Mouse (Mus musculus): ENCODE data around the gene Helt. TPM values are rescaled to one million over a fixed set of nuclear protein-coding genes. Genes with fewer than 3 reads are reported as not detected.
"Not testable (repeated sequence)": the region's sequence is repeated elsewhere in the genome, so short reads cannot be mapped to it uniquely, and the experiment has no call there.

Helt gene
- polyA plus RNA-seq, 1 experiment from 2014 or later, result not detected

DNA sequence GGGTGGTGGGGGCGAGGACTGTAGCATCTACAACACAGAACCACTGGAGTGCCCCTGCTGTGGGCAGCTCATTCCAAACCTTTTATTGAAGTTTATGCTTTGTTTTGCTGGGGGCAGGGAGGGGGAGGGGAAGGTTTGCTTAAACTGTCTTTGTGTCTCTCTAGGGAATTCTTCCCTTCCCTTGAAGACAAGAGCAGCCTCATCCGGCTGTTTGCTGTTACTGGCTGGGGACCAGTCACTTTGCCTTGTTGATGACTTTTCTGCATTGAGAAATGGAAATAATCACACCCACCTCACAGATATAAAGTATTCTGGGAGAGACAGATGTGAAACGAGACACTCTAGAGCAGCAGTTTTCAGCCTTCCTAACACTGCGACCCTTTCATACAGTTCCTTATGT, 27.7 kb downstream of the Helt start:
- H3K27ac ChIP-seq (ENCODE audit: low read depth, low read length), result no peak overlapping the region
- H3K4me2 ChIP-seq, result no peak overlapping the region
- H3K36me3 ChIP-seq (ENCODE audit: control insufficient read depth, insufficient read depth, low read length), result no peaks in the 10 kb centered on the region
- H3K4me3 ChIP-seq (ENCODE audit: low read depth, low read length), result no peak overlapping the region
- H3K27me3 ChIP-seq (ENCODE audit: control insufficient read depth, insufficient read depth, low read length), result no peaks in the 10 kb centered on the region
- 68% methylated on average over 4 of the region's 4 CpGs for WGBS (ENCODE audit: insufficient replicate concordance)
- no peak overlapping the region for H3K9ac ChIP-seq (ENCODE audit: low read depth, low read length)
- H3K4me1 ChIP-seq (ENCODE audit: control insufficient read depth, insufficient read depth, low read length), result no peaks in the 10 kb centered on the region
- ATAC-seq (replicated peaks; ENCODE audit: insufficient number of reproducible peaks, low FRiP score, low TSS enrichment), result no peak
- no peaks in the 10 kb centered on the region for H3K9me3 ChIP-seq (replicated peaks; ENCODE audit: control insufficient read depth, low read length)

DNA sequence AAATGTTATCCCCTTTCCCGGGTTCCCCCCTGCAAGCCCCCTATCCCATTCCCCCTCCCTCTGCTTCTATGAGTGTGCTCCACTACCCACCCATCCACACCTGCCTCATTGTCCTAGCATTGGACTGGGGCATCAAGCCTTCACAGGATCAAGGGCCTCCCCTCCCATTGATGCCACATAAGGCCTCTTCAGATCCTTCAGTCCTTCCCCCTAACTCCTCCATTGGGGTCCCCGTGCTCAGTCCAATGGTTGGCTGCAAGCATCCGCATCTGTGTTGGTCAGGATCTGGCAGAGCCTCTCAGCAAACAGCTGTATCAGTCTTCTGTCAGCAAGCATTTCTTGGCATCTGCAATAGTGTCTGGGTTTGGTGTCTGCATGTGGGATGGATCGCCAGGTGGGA, 30.3 kb downstream of the Helt start:
- ATAC-seq (replicated peaks; ENCODE audit: insufficient number of reproducible peaks, low FRiP score, low TSS enrichment); H3K36me3 ChIP-seq (ENCODE audit: control insufficient read depth, insufficient read depth, low read length); H3K9me3 ChIP-seq (replicated peaks; ENCODE audit: control insufficient read depth, low read length); H3K4me2 ChIP-seq; H3K27me3 ChIP-seq (ENCODE audit: control insufficient read depth, insufficient read depth, low read length); H3K4me1 ChIP-seq (ENCODE audit: control insufficient read depth, insufficient read depth, low read length); H3K4me3 ChIP-seq (ENCODE audit: low read depth, low read length); H3K27ac ChIP-seq (ENCODE audit: low read depth, low read length); H3K9ac ChIP-seq (ENCODE audit: low read depth, low read length): not testable (repeated sequence)
- 78% methylated on average over 4 of the region's 4 CpGs for WGBS (ENCODE audit: insufficient replicate concordance)

DNA sequence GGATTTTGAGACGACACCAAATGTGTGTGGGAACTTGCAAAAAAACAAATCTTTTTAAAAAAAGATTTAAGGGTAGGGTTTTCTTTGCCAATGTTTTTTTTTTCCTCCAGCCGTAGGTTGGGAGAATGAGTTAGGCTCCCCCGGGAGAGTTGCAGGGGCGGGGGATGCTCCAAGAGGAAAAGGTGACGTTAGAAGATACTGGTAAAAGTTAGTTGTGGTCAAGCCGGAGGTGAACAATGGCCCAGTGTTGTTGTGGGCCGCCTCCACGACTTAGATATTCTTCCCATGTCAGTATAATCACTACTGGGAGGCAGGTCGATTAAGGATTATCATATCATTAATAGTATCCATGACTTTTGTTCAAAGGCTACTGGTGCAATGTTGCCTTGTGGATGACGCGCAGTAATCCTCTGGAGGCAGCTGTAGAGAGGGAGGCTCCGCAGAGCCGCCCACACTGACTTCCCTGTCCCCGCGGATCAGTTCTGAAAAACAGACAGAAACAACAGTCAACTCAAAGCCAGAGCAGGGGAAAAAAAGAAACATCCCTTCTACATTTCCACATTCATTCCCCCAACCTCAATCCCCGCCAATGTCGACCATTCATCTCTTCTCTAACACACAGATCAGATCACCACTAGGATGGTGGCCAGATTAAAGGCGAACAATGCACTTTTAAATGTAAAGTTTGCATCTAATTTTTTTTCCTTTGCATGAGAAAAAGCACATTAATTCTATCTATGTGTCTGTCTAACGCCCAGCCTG, 36.4 kb downstream of the Helt start:
- 38% methylated on average over 19 of the region's 19 CpGs for WGBS (ENCODE audit: insufficient replicate concordance)
- ATAC-seq (replicated peaks; ENCODE audit: insufficient number of reproducible peaks, low FRiP score, low TSS enrichment), result no peak

DNA sequence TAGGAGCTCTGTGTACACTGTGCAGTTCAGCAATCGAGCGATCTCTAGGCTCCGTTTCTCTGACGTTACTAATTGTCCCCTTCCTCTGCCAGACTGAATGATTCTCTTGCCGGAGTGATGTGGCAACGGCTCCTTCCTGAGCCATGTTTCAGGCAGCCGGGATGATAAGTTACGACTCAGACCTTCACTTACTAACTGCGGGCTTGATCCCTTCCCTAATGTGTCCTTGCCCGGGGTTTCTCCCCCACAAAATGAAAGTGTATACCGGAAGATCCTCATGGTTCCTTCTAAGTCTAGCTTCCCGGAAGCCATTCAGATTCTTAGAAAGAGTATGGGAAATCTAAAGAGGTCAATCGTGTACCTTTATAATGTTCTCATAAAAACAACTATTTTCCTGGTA, 42.0 kb downstream of the Helt start:
- no peak overlapping the region for H3K27ac ChIP-seq (ENCODE audit: low read depth, low read length)
- no peak for ATAC-seq (replicated peaks; ENCODE audit: insufficient number of reproducible peaks, low FRiP score, low TSS enrichment)
- no peak overlapping the region for H3K9ac ChIP-seq (ENCODE audit: low read depth, low read length)
- 64% methylated on average over 13 of the region's 13 CpGs for WGBS (ENCODE audit: insufficient replicate concordance)
- H3K4me3 ChIP-seq (ENCODE audit: low read depth, low read length), result no peak overlapping the region
- H3K36me3 ChIP-seq (ENCODE audit: control insufficient read depth, insufficient read depth, low read length), result no peaks in the 10 kb centered on the region
- no peaks in the 10 kb centered on the region for H3K4me1 ChIP-seq (ENCODE audit: control insufficient read depth, insufficient read depth, low read length)
- H3K27me3 ChIP-seq (ENCODE audit: control insufficient read depth, insufficient read depth, low read length), result no peaks in the 10 kb centered on the region
- H3K9me3 ChIP-seq (replicated peaks; ENCODE audit: control insufficient read depth, low read length), result no peaks in the 10 kb centered on the region
- peak overlapping the region; percentile 18; the same call in 1 of the 2 replicates for H3K4me2 ChIP-seq

More for the DNA sequence above, 36.4 kb downstream of the Helt start:
- no peak overlapping the region for H3K4me2 ChIP-seq
- no peaks in the 10 kb centered on the region for H3K9me3 ChIP-seq (replicated peaks; ENCODE audit: control insufficient read depth, low read length)
- H3K36me3 ChIP-seq (ENCODE audit: control insufficient read depth, insufficient read depth, low read length), result no peaks in the 10 kb centered on the region
- H3K4me1 ChIP-seq (ENCODE audit: control insufficient read depth, insufficient read depth, low read length), result no peaks in the 10 kb centered on the region
- H3K4me3 ChIP-seq (ENCODE audit: low read depth, low read length), result no peak overlapping the region
- no peaks in the 10 kb centered on the region for H3K27me3 ChIP-seq (ENCODE audit: control insufficient read depth, insufficient read depth, low read length)
- no peak overlapping the region for H3K9ac ChIP-seq (ENCODE audit: low read depth, low read length)
- H3K27ac ChIP-seq (ENCODE audit: low read depth, low read length), result no peak overlapping the region

DNA sequence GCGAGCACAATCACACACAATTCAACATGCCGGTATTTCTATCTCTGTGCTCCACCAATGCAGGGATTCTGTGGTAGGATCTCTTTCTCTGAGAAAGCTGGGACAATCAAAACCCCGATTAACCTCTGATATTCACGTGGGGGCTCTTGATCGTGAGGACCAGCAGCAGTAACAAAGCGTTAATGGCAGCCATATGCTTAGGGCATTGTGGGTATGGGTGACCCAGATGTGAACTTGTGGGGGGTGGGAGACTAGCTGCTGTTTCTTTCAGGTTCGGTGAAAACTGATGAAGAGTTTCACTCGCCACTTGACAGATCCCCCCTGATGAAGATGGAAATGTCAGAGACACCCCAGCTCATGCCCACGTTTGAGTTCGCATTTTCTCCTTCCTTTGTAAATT, 42.9 kb downstream of the Helt start:
- Histone ChIP-seq H3K36me3 (ENCODE audit: control insufficient read depth, insufficient read depth, low read length) (no peaks in the 10 kb centered on the region), H3K4me2 (no peak overlapping the region), H3K9ac (ENCODE audit: low read depth, low read length) (no peak overlapping the region), H3K27me3 (ENCODE audit: control insufficient read depth, insufficient read depth, low read length) (no peaks in the 10 kb centered on the region), H3K4me3 (ENCODE audit: low read depth, low read length) (no peak overlapping the region), H3K9me3 (replicated peaks; ENCODE audit: control insufficient read depth, low read length) (no peaks in the 10 kb centered on the region), H3K4me1 (ENCODE audit: control insufficient read depth, insufficient read depth, low read length) (no peaks in the 10 kb centered on the region), H3K27ac (ENCODE audit: low read depth, low read length) (no peak overlapping the region)
- ATAC-seq (replicated peaks; ENCODE audit: insufficient number of reproducible peaks, low FRiP score, low TSS enrichment), result no peak
- 49% methylated on average over 10 of the region's 10 CpGs for WGBS (ENCODE audit: insufficient replicate concordance)

DNA sequence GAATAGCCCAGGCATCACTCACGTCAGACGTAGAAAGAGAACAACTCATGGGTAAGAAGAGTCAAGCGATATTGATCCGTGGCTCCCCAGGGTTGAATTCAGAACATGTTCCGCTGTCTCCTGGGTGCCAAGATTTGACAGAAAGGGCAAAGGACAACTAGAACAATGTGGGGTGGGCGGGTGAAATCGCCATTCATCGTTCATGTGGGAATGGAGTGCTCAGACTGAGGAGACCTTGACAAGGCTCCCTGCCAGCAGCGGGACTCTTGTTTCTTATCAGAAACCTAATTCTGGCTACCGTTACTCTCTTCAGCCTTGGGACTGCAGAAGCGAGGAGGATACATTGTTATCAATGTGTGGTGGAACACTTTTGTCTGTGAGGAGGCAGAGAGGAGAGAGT, 48.1 kb downstream of the Helt start:
- Histone ChIP-seq H3K4me1 (ENCODE audit: control insufficient read depth, insufficient read depth, low read length) (peaks cover 4% of the 10 kb centered on the region; the same call in 1 of the 2 replicates), H3K4me2 (peak overlapping the region; percentile 49), H3K27me3 (ENCODE audit: control insufficient read depth, insufficient read depth, low read length) (no peaks in the 10 kb centered on the region), H3K9ac (ENCODE audit: low read depth, low read length) (0 out of 2 replicates have a peak overlapping the region, but pooled peaks have one; percentile 28), H3K36me3 (ENCODE audit: control insufficient read depth, insufficient read depth, low read length) (no peaks in the 10 kb centered on the region), H3K27ac (ENCODE audit: low read depth, low read length) (peak overlapping the region; percentile 35; the same call in 1 of the 2 replicates), H3K9me3 (replicated peaks; ENCODE audit: control insufficient read depth, low read length) (no peaks in the 10 kb centered on the region), H3K4me3 (ENCODE audit: low read depth, low read length) (peak overlapping the region; percentile 10; the same call in 1 of the 2 replicates)
- no peak for ATAC-seq (replicated peaks; ENCODE audit: insufficient number of reproducible peaks, low FRiP score, low TSS enrichment)
- 28% methylated on average over 11 of the region's 11 CpGs for WGBS (ENCODE audit: insufficient replicate concordance)

DNA sequence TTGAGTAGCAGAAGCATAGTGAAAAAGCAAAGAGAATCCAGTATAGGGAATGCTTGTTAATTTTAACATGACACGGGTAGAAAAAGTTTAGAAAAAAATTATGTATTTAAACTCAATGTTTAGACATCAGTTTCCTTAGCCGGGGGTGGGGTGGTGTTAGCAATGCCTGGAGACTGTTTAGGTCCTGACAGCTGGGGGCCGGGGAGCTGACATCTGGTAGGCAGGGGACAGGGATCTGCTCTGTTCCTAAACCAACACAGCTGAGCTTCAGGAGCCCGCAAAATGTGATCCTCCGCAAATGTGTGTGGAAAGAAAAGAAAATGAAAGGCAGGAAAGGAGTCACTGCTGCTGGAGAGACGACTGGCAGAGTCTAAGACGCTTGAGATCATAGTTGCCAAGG, 51.5 kb downstream of the Helt start:
- ATAC-seq (replicated peaks; ENCODE audit: insufficient number of reproducible peaks, low FRiP score, low TSS enrichment), result no peak
- Histone ChIP-seq H3K9ac (ENCODE audit: low read depth, low read length) (no peak overlapping the region), H3K27ac (ENCODE audit: low read depth, low read length) (no peak overlapping the region)

More for the DNA sequence above, 51.5 kb downstream of the Helt start:
- no peak overlapping the region for H3K4me2 ChIP-seq
- peaks cover 4% of the 10 kb centered on the region; the same call in 1 of the 2 replicates for H3K4me1 ChIP-seq (ENCODE audit: control insufficient read depth, insufficient read depth, low read length)
- no peaks in the 10 kb centered on the region for H3K36me3 ChIP-seq (ENCODE audit: control insufficient read depth, insufficient read depth, low read length)
- H3K27me3 ChIP-seq (ENCODE audit: control insufficient read depth, insufficient read depth, low read length), result no peaks in the 10 kb centered on the region
- WGBS (ENCODE audit: insufficient replicate concordance), result 15% methylated on average over 7 of the region's 7 CpGs
- H3K4me3 ChIP-seq (ENCODE audit: low read depth, low read length), result no peak overlapping the region
- no peaks in the 10 kb centered on the region for H3K9me3 ChIP-seq (replicated peaks; ENCODE audit: control insufficient read depth, low read length)
